Mouse (Mus musculus) brain, embryonic 14.5 days (tissue): ENCODE measurements around the gene Mettl9.

Experiments used
- CTCF ChIP-seq: fragments of 200-500 bp; IDR thresholded peaks from 2 replicates; pipeline ENCODE4 v1.5.1; 2012; ENCODE audit warnings: inconsistent platforms, mild to moderate bottlenecking, moderate library complexity, borderline replicate concordance; ENCODE audit not compliant: insufficient read depth, insufficient read length; ENCODE audit errors: extremely low read depth
- POLR2A ChIP-seq: fragments of 200-500 bp; IDR thresholded peaks from 2 replicates; pipeline ENCODE4 v1.6.1; 2012; ENCODE audit warnings: mild to moderate bottlenecking, inconsistent platforms, borderline replicate concordance; ENCODE audit not compliant: poor library complexity, insufficient read depth, insufficient read length, severe bottlenecking; ENCODE audit errors: extremely low read depth

GRCm38 (mm10) chr7:121120143-121120818 is 86.0 kb downstream of the Mettl9 start:
- TF ChIP-seq POLR2A (no peak), CTCF (peak; percentile 76; the same call in 1 of the 2 replicates)
